Mouse (Mus musculus) mature B cell (primary cell): Measurements from ENCODE around the gene Cnnm2.

Source experiments
- in situ Hi-C: fragments of 300-500 bp; cut with MboI; formaldehyde crosslinking; loops from 2 replicates; pipeline ENCODE4 v1.14.3; 2019

Gene Cnnm2

DNA sequence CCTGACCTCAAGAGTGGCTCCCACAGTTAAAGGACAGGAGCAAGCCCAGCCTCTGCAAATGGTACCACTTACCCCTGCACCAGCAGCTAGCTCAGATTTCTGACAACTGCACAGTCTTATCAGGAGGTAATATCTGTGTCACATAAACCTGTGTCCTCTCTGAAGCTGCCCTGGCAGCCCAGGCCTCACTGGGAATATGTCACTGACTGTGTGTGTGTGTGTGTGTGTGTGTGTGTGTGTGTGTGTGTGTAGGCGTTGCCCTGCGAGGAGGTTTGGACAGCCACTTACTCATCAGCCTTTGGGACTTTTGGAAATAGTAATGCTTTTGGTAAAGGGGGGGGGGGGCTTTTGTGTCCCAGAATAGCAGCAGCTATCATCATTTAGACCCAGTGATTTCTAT lies 81.6 kb downstream of the Cnnm2 start:
- in situ Hi-C loops = no loop called here

DNA sequence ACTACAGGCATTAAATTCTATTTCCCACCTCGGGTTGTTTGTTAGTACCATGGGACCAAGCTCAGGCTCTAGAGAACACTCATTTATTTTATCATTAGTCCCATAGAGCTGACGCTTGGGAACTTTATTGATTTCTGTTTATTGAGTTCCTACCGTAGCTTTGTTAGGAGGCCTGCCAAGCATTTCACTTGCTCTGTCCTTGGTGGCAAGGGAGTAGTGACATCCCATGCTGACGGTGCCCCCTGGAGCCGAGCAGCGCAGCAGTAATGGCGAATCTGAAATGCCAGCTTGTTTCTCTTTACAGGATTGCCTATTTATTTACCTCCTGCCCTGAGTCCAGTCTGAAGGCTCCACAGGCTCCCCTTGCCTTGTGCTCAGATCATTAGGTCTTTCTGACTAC lies 84.7 kb downstream of the Cnnm2 start:
- in situ Hi-C loops = no loop called here

DNA sequence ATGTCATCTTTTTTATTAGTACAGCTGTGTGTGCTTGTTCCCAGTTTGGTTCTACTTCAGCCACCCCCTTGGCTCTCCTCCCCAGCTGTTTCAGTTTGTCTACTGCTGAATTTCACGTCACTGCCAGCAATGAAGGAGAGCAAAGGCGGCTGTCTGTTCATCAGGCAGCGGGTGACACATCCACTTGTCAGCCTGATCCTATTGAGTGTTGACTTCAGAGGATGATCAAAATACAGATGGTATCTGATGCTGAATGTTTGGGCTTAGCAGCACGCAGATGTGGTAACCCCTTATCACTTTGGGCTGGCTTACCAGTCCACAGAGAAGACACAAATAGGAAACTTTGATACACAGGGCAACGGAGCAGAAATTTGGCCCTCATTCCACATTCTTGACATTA lies 85.1 kb downstream of the Cnnm2 start:
- in situ Hi-C loops = no loop called here

DNA sequence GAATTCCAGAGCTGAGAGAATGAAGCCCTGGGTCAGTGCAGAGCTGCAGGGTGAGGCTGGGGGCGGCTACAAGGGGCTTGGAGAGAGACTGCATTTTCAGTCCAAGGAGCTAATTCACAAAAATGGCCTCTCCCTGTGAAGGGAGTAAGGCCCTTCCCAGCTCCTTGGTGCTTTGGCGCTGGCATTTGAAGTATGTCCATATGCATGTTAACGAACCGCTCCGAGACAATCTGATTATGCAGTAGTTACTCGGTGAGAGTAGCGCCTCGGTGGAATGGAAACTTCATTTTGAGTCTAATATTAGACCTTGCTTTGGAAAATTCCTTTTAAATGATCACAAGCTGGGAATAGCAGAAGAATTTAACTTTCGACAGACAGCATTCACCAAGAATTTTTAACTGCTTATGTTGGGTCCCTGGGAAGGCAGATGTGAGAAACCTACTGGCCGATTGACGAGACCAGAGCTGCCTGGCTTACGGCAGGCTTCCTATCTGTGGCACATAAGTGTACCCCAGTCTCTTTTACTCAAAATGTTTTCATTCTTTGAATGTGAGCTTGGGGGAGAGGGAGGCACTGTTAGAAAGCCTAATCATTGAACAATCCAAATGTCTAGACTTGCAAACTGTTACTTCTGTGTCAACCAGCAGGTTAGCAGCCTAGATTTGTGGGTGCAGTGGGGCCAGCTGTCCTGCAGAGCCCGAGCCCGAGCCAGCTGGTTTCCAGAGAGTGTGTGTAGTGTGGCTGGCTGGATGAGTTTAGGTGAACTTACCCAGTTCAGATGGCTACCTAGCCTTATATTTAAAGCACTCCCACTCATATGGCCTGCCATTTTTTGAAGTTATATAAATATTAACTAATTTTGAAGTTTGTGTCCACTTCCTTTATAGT lies 87.2 kb downstream of the Cnnm2 start:
- in situ Hi-C loops = no loop called here

DNA sequence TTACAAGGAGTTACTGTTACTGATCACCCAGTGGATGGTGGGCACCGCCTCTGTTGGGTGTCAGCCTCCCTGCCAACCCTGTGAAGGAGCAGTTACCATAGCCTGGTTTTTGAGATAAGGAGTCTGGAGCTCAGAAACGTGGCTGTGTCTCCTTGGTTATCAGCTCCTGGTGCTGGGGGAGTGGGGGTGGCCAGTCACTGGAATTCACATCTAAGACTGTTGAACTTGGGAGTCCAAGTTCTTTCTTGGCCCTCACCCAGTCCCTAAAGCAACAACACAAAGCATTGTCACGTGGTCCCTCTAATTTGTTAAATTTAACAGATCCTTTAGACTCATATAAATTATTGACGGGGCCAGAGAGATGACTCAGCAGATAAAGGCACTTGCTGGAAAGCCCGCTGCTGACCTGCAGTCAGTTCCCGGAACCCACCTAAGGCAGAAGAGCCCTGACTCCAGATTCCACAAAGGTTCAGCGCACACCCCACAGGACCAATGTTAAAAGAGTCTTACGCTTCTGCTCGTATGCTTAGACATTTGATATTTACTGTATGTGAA lies 88.1 kb downstream of the Cnnm2 start:
- in situ Hi-C loops = no loop called here

DNA sequence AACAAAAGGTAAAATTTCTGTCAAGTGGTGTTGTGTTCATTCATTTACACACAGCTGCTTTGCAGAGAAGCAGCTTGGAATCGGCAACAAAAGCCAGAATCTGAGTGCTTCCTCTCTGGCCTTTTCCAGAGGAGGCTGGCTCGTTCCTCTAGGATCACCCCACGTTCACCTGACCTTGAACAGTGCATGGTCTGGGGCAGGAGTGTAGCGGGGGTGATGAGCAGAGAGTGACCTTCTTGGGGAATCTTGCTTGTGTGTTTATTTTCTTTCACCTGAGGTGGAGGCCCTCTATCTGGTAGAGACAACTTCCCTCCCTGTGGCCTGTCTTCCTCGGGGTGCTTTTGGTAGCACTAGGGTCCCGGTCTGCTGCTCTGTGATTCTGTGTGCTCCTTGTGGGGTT lies 94.8 kb downstream of the Cnnm2 start:
- in situ Hi-C loops = no loop called here

DNA sequence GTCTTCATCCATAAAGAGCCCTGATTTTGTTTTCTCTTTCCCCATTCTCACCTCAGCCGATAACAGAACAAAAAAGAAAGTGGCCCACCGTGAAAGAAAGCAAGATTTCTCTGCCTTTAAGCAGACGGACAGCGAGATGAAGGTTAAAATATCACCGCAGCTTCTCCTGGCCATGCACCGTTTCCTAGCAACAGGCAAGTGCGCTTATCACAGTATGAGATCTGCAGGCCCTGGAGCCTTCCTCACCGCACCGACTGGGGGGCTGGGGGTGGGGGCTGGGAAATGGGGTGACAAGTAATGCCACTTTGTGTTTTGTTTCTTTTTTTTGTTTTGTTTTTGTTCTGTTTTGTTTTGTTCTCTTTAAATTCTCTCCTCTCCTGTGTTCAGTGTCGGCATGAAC lies 95.4 kb downstream of the Cnnm2 start:
- in situ Hi-C loops = no loop called here

DNA sequence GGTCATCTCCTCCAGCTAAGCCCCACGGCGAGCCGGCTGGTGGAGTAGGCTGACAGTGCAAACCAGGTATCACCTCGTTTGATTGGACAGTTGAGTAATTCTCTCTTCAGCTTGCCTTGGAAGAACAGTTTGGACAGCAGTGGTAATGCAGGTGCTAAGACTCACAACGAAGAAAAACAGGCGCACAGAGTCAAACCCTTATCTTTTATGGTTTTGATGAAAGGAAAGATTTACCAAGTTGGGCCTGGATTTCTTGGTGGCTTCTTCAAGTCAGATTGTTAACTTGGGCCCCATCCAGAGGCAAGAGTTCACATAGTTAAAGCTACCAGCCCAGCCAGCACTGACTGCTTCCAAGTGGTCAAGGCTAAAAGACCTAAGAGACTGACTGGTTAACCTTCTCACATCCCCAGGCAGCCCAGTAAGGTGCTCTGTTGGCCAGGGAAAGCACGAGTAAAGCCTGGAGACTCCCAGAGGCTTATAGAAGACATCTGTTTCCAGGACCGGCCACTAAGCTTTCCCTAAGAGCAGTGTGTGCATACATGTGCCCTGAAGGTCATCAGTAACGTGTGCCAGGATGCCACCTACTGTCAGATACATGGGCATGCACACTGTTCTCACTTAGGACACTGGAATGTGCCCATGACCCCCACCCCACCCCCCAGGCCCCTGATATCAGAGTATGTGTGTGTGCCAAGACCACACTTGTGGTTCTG lies 96.0 kb downstream of the Cnnm2 start:
- in situ Hi-C loops = no loop called here

DNA sequence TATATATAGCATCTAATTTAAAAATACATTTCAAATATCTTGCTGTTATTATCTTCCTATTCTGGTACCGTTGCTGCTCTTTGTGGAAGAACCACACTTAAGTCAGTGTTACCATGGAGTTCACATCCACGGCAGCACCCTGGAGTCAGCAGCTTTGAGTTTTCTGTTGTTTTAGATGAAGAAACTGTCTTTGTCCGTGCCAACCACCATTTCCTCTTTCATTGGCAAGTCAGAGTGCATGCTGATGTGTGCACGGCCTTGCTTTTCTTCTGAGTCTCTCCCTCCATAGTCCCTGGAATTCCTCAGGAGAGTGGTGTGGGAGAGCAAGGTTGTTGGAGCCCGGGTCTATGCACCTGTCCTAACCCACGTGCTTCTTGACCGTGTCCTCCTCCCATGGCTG lies 96.8 kb downstream of the Cnnm2 start:
- in situ Hi-C loops = no loop called here

DNA sequence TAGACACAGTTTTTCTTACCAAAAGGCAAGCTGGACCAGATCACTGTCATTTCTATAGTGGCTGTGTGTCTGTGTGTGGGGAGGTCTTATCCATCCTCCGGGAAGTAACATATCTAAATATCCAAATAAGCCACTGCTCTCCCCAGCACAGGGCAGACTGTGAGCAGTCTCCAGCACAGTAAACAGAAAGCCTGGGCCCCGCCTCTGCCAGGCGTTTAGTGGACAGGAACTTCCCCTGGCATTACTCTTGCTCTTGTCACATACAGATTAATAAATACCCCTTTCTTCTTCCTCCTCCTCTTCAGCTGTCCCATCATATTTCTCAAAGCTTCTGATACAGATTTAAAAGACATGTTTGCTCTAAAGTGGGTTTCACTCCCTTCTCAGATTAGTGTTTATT lies 101.2 kb downstream of the Cnnm2 start:
- in situ Hi-C loops = loop anchor here (10.0 kb wide), 1 partner anchor 198 kb away; no protein-coding TSS in a partner anchor

DNA sequence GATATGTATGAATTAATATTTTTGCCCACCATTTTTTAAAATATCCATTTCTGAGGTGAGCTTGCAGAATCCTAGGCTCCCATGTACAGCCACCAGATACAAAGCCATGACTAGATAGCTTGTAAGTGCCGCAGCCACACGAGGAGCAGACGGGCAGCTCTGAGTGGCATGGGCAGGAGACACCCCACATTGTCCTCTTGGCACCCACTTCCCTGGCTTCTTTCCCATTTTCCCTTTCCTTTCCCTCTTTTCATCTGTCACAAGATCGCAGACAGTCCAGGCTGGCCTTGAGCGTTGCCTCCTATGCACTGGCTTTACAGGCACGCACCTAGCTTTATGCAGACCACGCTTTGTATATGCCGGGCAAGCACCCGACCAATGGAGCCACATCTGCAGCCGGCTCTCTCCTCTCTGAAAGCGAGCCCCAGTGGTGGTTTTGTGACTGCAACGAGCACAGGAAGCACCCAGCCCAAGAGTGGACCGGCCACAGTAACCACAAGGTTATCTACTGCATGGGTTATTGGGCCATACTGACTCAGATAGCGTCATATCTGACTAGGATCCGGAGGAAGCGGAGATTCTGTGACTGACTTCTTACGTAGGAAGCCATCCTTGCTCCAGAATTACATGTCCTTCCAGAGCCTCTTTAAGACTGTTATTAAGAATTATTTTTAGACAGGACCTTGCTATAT lies 102.0 kb downstream of the Cnnm2 start:
- in situ Hi-C loops = loop anchor here (10.0 kb wide), 1 partner anchor 199 kb away; no protein-coding TSS in a partner anchor

DNA sequence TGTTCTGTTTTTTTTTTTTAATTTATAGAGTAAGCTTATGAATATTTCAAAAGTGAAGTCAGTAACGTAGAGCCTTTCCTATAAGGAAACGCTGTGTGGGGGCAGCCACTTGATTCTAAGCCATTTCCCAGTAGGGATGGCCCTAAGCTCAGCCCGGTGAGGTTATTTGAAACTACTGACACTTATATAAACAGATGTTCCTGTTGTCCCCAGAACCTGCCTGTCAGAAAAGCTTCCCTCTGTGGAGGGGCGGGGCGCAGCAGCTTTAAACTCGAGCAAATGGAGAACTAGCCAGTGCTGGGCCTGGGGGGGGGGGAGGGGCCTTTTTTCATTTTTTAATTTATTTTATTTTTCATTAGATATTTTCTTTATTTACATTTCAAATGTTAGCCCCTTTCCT lies 102.7 kb downstream of the Cnnm2 start:
- in situ Hi-C loops = loop anchor here (10.0 kb wide), 1 partner anchor 199 kb away; no protein-coding TSS in a partner anchor

DNA sequence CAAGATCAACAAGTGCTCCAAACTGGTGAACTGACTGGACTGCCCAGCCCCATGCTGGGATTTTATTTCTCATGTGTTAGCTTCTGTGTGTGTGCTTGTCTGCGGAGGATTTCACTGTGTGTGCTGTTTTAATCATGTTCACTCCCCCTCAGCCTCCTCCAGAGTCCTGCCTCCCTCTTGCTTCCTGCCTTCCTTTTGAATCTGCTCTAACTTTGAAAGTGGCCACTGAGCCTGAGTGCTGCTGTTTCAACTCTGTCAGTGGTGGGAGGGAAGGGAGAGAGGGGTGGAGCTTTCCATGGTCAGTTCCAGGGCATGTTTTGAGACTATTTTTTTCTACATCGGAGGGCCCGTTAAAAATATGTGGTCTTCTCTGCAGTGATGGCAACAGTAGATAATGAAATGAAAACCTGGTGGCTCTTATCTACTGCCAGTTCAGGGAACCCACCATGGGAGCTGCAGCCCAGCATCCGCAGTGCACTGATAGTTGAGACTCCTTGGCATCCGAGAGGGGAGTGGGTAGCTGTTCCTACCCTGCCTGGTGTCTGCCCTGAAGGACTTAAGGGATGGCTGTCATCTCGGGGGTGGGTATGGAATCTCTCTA lies 103.4 kb downstream of the Cnnm2 start:
- in situ Hi-C loops = loop anchor here (10.0 kb wide), 1 partner anchor 200 kb away; no protein-coding TSS in a partner anchor

DNA sequence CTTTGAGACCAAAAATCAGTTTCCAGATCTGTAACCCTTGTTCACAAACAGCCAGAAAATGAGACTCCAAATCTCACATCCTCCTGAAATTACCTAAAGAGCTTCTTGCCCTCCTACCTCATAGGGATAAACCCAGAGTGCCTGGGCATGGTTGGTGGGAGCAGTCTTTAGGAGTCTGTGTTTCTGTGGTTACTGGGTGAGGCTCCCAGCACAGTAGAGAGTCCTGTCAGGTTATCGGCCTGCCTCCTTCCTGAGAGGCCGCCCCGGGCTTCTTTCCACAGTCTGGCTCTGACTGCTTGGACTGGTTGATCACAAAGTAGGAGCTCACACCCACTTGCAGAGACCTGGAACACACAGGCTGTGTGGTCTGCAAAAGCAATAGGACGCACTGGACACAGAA lies 104.0 kb downstream of the Cnnm2 start:
- in situ Hi-C loops = loop anchor here (10.0 kb wide), 1 partner anchor 201 kb away; no protein-coding TSS in a partner anchor

DNA sequence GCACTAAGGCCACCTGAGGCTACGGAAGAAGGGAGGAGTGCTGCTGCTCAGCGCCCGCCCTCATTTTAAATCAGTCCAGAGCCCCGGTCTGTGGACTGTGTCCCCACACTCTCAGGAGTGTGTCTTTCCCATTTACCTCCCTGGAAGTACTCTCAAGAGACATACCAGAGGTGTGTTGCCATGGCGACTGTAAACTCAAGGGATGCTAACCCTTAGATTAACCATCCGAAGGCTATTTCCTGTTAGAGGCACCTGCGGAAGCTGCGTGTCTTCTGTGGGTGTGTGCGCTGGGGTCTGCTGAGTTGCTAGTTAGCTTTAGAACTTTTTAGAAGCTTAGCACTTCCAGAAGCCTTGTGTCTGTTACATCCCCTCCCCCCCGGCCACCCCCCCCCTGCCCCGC lies 107.7 kb downstream of the Cnnm2 start:
- in situ Hi-C loops = loop anchor here (10.0 kb wide), 1 partner anchor 204 kb away; no protein-coding TSS in a partner anchor

DNA sequence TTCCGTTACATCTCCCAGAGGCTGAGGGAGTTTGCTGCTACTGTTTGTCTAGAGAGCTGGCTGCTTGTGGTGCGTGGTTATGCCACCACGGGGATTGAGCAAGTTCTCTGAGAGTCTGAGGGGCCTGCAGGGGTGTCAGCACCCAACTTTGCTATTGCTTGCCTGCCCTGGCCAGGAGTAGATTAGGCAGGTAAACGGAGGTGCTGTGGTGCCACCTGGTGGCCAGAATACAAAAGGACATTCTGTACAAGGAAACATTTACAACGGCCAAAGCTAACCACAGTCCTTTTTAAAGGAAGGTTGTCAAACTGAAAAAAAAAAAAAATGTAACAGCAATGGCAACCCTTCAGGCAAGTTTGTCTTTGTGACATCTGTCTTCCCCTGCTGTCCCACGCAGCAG lies 108.1 kb downstream of the Cnnm2 start:
- in situ Hi-C loops = loop anchor here (10.0 kb wide), 1 partner anchor 205 kb away; no protein-coding TSS in a partner anchor

DNA sequence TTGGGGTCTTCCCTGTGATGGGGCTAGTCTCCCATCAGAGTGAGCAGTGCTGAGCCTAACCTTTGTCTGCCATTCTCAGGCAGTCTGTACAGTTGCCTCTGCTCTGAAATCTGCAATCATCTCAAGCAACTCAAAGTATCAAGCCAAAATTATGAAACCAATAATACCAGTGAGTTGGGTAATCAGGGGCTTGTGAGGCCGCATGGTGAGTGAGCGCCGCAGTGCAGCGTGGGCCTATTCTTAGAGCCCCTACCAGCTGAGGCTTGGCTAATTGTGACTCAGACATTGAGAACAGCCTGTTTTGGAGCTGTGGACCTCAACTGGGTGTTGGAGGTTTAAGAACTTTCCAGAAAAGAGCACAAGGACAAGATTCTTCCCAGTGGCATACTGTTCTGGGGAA lies 109.7 kb downstream of the Cnnm2 start:
- in situ Hi-C loops = loop anchor here (10.0 kb wide), 1 partner anchor 106 kb away; the partner anchor contains the start of gene Cnnm2

DNA sequence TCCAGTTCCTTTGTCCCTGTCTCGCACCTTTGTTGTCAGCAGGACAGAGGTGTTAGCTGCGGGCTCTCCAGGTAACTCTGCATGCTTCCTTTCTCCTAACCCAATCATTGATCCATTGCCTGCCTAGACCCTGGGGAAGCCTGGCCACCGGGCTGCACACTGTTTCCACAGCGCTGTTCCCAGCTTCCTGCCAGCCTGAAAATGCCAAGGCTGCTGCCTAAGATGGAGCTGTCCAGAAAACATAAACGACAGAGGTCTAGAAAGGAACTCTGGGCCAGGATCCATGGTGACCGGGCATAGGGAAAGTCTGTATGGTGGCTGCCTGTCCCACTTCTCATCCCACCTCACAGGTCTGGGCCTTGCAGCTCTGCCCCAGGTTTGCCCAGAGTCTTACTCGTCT lies 110.3 kb downstream of the Cnnm2 start:
- in situ Hi-C loops = loop anchor here (10.0 kb wide), 1 partner anchor 107 kb away; the partner anchor contains the start of gene Cnnm2

DNA sequence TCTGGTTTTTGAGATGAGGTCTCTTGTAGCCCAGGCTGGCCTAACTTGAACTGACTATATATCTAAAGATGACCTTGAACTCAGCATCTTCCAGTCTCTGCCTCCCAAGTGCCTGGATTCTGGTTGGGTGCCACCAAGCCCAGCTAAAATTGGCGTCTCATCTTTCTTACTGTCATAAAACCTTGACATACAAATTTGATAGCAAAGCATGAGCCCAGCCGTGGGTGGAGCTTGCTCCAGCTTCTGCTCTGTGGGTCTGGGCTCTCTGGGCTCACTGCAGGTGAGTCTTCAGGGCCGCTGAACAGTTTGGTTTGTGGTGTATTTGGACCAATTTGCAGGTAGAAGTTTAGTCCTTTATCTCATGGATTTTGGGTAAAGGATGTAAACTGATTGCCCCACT lies 112.5 kb downstream of the Cnnm2 start:
- in situ Hi-C loops = loop anchor here (10.0 kb wide), 1 partner anchor 109 kb away; the partner anchor contains the start of gene Cnnm2

DNA sequence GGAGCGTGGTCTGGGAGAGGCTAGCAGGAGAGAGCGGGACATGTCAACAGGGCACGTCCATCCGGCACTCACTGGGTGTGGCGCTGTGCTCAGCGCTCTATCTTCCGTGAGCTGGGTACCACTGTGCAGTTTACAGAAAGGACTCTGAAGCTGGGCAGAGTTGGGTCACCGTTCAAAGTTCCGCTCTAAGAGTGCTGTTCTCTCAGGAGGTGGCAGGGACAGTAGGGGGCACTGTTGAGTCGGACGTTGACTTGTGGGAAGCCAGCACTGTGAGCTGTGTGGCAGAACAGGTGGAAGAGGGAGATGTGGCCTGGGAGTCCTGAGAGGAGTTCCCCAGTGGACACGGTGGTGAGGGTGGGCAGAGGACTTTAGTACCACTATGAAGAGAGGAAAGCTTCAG lies 114.4 kb downstream of the Cnnm2 start:
- in situ Hi-C loops = loop anchor here (5.0 to 10.0 kb wide), 2 partner anchors 111 to 117 kb away; partner anchors contain the start of gene Cnnm2

DNA sequence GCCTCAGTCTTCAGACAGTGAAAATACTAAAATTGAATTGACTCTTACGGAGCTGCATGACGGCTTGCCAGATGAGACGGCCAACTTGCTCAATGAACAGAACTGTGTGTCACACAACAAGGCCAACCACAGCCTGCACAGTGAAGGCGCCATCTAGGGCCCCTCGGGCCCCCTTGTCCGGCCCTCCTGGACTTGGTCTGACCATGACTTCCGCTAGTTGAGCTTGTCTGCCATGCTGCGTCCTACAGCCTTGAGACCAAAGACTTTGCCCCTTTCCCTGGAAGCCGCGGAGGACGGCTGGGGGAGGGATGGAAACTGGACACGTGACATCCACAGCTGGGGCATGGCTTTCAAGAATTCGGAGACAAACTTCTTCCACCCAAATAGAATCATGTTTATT lies 116.5 kb downstream of the Cnnm2 start:
- in situ Hi-C loops = loop anchor here (5.0 to 10.0 kb wide), 2 partner anchors 113 to 114 kb away; partner anchors contain the start of gene Cnnm2
